Comparison of ENCODE assay signal across 8 mouse cellular contexts in genomic region chr11:114850452-114851268, GRCm38 (mm10). TPM values are rescaled to one million over a fixed set of nuclear protein-coding genes. Genes with fewer than 3 reads are reported as not detected.
DNase-seq lines count a peak whose midpoint lies in the region; ATAC-seq and TF ChIP-seq lines count a peak whose summit lies in the region.

Gprc5c (plus strand) TSS chr11:114851152.

- peak within 1 kb of the TSS; percentile 99 for H3K4me2 ChIP-seq in hindbrain, embryonic 14.5 days (replicated peaks)
- peak within 1 kb of the TSS; percentile 91 for H3K4me2 ChIP-seq in liver, embryonic 11.5 days
- H3K4me2 ChIP-seq in neural tube, embryonic 11.5 days (ENCODE audit: low read depth) = peak within 1 kb of the TSS; percentile 89

- H3K27me3 ChIP-seq in Patski = no peaks in the 10 kb centered on the region
- no peaks in the 10 kb centered on the region for H3K27me3 ChIP-seq in cerebellum, adult 2 months (ENCODE audit: control insufficient read depth, insufficient read depth, low read length)
- H3K27me3 ChIP-seq in hindbrain, embryonic 14.5 days (ENCODE audit: control insufficient read depth, insufficient read depth, low read length) = peaks cover 61% of the 10 kb centered on the region
- H3K27me3 ChIP-seq in liver, embryonic 11.5 days (replicated peaks; ENCODE audit: control insufficient read depth, insufficient read depth, low read length) = peaks cover 59% of the 10 kb centered on the region
- H3K27me3 ChIP-seq in neural tube, embryonic 11.5 days (ENCODE audit: control insufficient read depth, insufficient read depth, low read length) = peaks cover 54% of the 10 kb centered on the region

- H3K27ac ChIP-seq in cerebellum, adult 2 months (ENCODE audit: insufficient read depth, low read length) = peak within 1 kb of the TSS; percentile 95
- H3K27ac ChIP-seq in hindbrain, embryonic 14.5 days = peak within 1 kb of the TSS; percentile 54
- peak within 1 kb of the TSS; percentile 45 for H3K27ac ChIP-seq in liver, embryonic 11.5 days (ENCODE audit: low read depth, low read length)
- peak within 1 kb of the TSS; percentile 69; the same call in 1 of the 2 replicates for H3K27ac ChIP-seq in neural tube, embryonic 11.5 days (ENCODE audit: low read depth, low read length)

- no peaks in the 10 kb centered on the region for H3K9me3 ChIP-seq in hindbrain, embryonic 14.5 days (ENCODE audit: control insufficient read depth, low read length)
- H3K9me3 ChIP-seq in liver, embryonic 11.5 days (ENCODE audit: control insufficient read depth, low read length) = no peaks in the 10 kb centered on the region
- no peaks in the 10 kb centered on the region for H3K9me3 ChIP-seq in neural tube, embryonic 11.5 days (ENCODE audit: control insufficient read depth, low read length)

- peak within 1 kb of the TSS; percentile 72 for H3K4me3 ChIP-seq in cerebellum, adult 2 months (replicated peaks; ENCODE audit: insufficient read depth, low read depth, low read length)
- H3K4me3 ChIP-seq in hindbrain, embryonic 14.5 days (replicated peaks; ENCODE audit: low read length) = peak within 1 kb of the TSS; percentile 69
- H3K4me3 ChIP-seq in liver, embryonic 11.5 days (ENCODE audit: low read depth, low read length) = peak within 1 kb of the TSS; percentile 62
- H3K4me3 ChIP-seq in neural tube, embryonic 11.5 days (ENCODE audit: low read depth, low read length) = peak within 1 kb of the TSS; percentile 57

- TF ChIP-seq POLR2A in cerebellum, adult 2 months (IDR thresholded peaks at IDR 0.05; ENCODE audit: borderline replicate concordance, insufficient read depth, low read length) = no peak

- ATAC-seq in Patski = peak; percentile 78
- no peak for ATAC-seq in hindbrain, embryonic 14.5 days (ENCODE audit: low FRiP score)
- peak; percentile 17; the same call in 1 of the 2 replicates for ATAC-seq in liver, embryonic 11.5 days (replicated peaks; ENCODE audit: low FRiP score)
- ATAC-seq in neural tube, embryonic 11.5 days (ENCODE audit: insufficient read depth, low FRiP score, low TSS enrichment) = no peak

- no peak for TF ChIP-seq CTCF in Patski (IDR thresholded peaks at IDR 0.05)
- no peak for TF ChIP-seq CTCF in cerebellum, adult 2 months (IDR thresholded peaks at IDR 0.05; ENCODE audit: borderline replicate concordance, insufficient read depth, low read depth, low read length)

- WGBS in cerebellum, adult 2 months = under 1% methylated on average over 35 of the region's 43 CpGs
- under 1% methylated on average over 38 of the region's 43 CpGs for WGBS in hindbrain, embryonic 14.5 days
- WGBS in liver, embryonic 11.5 days = 2% methylated on average over 37 of the region's 43 CpGs
- under 1% methylated on average over 38 of the region's 43 CpGs for WGBS in neural tube, embryonic 11.5 days

- POLR2A ChIA-PET in Patski (lab: Charles Lee) = interaction anchor here (0.7 to 6.6 kb wide), 8 partner anchors 11 to 44 kb away, joined by 3 to 64 read pairs (median 7); no protein-coding TSS in a partner anchor

- CTCF ChIA-PET in Patski (lab: Charles Lee) = interaction anchor here (1.0 to 1.8 kb wide), 2 partner anchors 15 to 30 kb away, joined by 3 to 4 read pairs; no protein-coding TSS in a partner anchor

- in situ Hi-C loops in Patski (cut with MboI; ENCODE audit: low pct_unique_long_range_greater_than_20kb) = loop anchor here (5.0 kb wide), 1 partner anchor 33 kb away; no protein-coding TSS in a partner anchor

- H3K4me1 ChIP-seq in cerebellum, adult 2 months (ENCODE audit: control insufficient read depth, insufficient read depth, low read length) = peaks cover 27% of the 10 kb centered on the region
- peaks cover 16% of the 10 kb centered on the region for H3K4me1 ChIP-seq in hindbrain, embryonic 14.5 days (replicated peaks; ENCODE audit: control insufficient read depth, insufficient read depth, low read length)
- H3K4me1 ChIP-seq in liver, embryonic 11.5 days (replicated peaks; ENCODE audit: control insufficient read depth, insufficient read depth, low read length) = peaks cover 19% of the 10 kb centered on the region
- peaks cover 19% of the 10 kb centered on the region for H3K4me1 ChIP-seq in neural tube, embryonic 11.5 days (ENCODE audit: control insufficient read depth, insufficient read depth, low read length)

- peak within 1 kb of the TSS; percentile 66 for H3K9ac ChIP-seq in hindbrain, embryonic 14.5 days
- peak within 1 kb of the TSS; percentile 68 for H3K9ac ChIP-seq in liver, embryonic 11.5 days (ENCODE audit: low read depth, low read length)
- peak within 1 kb of the TSS; percentile 39 for H3K9ac ChIP-seq in neural tube, embryonic 11.5 days (ENCODE audit: low read length)

- no peaks in the 10 kb centered on the region for H3K36me3 ChIP-seq in hindbrain, embryonic 14.5 days (replicated peaks; ENCODE audit: control insufficient read depth, insufficient read depth)
- no peaks in the 10 kb centered on the region for H3K36me3 ChIP-seq in liver, embryonic 11.5 days (ENCODE audit: control insufficient read depth, insufficient read depth, low read length)
- H3K36me3 ChIP-seq in neural tube, embryonic 11.5 days (ENCODE audit: control insufficient read depth, insufficient read depth, low read length) = no peaks in the 10 kb centered on the region

- DNase-seq in Patski (ENCODE audit: low read depth, low spot score) = peak; percentile 68
- peak in 1 of 2 experiments; percentile 97 for DNase-seq in cerebellum, adult 2 months
- DNase-seq in gastrocnemius, postnatal 10 days = peak; percentile 80
- no peak for DNase-seq in hindbrain, embryonic 14.5 days (ENCODE audit: low spot score)
- DNase-seq in liver, embryonic 11.5 days (ENCODE audit: low spot score) = peak; percentile 65
- peak; percentile 46 for DNase-seq in neural tube, embryonic 11.5 days (ENCODE audit: low spot score)
- no peak for DNase-seq in left cerebral cortex, adult 9 months (ENCODE audit: low spot score in 2 of 2)
- no peak for DNase-seq in natural killer cell, adult 2 months (ENCODE audit: low spot score in 2 of 2)

RNA-seq across cellular contexts. Expression of gene Gprc5c, which starts in this region (rescaled TPM):
- 234 TPM for polyA plus RNA-seq in Patski (2021)
- 62.9 and 71.8 TPM in 2 replicates for polyA plus RNA-seq in cerebellum, adult 2 months (2012; rRNA removed)
- 10 to 100 TPM; 58.5 to 63.6 TPM for total RNA-seq in gastrocnemius, postnatal 10 days (2021)
- polyA plus RNA-seq in hindbrain, embryonic 14.5 days (2014; fragmentation: Nextera tagmentation; extraction: Ambion mirVana) = 8.5 and 9.9 TPM in 2 replicates
- 20.2 and 21.6 TPM in 2 replicates for polyA plus RNA-seq in liver, embryonic 11.5 days (2014; fragmentation: Nextera tagmentation; extraction: Ambion mirVana)
- 24.4 and 26.0 TPM in 2 replicates for polyA plus RNA-seq in neural tube, embryonic 11.5 days (2014; fragmentation: Nextera tagmentation; extraction: Ambion mirVana)

Comparison
In these comparisons a context has a peak if more than half of its experiments do, and no peak if none do; other contexts are left out.
1. ATAC-seq: peak in Patski (single experiment) and liver, embryonic 11.5 days (single experiment); none in hindbrain, embryonic 14.5 days (single experiment) and neural tube, embryonic 11.5 days (single experiment).
2. DNase-seq: peak in Patski (single experiment), gastrocnemius, postnatal 10 days (single experiment), liver, embryonic 11.5 days (single experiment) and neural tube, embryonic 11.5 days (single experiment); none in hindbrain, embryonic 14.5 days (single experiment), left cerebral cortex, adult 9 months (0 of 2) and natural killer cell, adult 2 months (0 of 2).
3. H3K27ac ChIP-seq: peak in every context shown above with its lines; median percentile 95 in cerebellum, adult 2 months; 69 in neural tube, embryonic 11.5 days; 54 in hindbrain, embryonic 14.5 days; 45 in liver, embryonic 11.5 days.
4. Peak in every context shown above with its lines, with median percentiles within 50 percentile points of each other: H3K4me3 ChIP-seq, H3K4me2 ChIP-seq and H3K9ac ChIP-seq.